Mouse (Mus musculus) urinary bladder, postnatal 14 days (tissue): Measurements from ENCODE around the gene Igfbp2.

Experiments
- DNase-seq: peaks from one replicate; pipeline ENCODE4 v3.0.0; 2021; ENCODE audit warnings: low spot score

Gene Igfbp2

DNA sequence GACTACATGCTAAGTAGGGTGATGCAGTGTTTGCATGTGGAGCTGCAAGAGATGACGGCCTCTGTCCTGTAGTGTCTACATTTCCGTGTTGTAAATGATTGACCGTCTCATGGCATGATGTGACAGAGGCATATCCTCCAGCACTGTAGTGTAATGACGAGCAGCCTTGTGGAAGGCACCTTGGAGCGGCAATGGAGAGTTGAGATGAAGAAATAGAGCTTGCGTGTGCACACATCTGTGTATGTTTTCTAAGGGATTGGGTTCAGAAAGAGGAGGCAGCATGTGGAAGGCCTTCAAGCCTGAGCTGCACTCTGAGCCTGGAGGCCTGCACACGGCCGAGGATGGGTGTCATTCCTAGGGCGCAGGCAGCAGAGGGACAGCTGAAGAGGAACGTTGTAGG, 31.4 kb downstream of the Igfbp2 start:
- no peak for DNase-seq

DNA sequence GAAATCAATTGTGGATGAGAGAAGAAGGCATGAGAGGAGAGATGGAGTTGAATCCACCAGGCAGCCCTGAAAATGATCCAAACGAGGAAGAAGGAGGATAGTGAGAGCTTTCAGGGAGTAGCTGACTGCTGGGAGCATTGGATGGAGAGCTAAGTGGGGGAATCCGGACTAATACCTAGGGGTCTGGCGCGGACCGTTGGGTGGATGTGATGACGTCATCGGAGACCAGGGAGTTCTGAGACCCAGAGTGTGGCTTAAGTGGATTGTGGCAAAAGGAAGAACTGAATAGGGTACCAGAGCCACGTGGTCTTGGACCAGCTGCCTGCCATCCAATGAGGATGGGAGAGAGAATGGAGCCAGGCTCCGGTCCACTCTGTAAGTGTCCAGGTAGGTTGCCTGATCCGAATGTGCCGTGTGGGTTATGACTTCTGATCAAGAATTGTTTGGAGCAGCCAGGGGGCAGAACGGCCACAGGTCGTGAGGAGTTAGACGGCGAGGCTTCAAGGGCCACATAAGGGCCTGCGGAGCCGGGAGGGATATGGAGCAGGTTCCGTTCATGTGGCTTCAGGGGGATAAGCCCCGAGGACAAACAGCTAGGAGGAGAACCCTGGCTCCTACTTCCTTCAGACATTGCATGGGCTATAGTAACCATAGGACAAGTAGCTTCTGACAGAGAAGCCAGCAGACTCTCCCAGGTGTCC, 32.1 kb downstream of the Igfbp2 start:
- DNase-seq: no peak

DNA sequence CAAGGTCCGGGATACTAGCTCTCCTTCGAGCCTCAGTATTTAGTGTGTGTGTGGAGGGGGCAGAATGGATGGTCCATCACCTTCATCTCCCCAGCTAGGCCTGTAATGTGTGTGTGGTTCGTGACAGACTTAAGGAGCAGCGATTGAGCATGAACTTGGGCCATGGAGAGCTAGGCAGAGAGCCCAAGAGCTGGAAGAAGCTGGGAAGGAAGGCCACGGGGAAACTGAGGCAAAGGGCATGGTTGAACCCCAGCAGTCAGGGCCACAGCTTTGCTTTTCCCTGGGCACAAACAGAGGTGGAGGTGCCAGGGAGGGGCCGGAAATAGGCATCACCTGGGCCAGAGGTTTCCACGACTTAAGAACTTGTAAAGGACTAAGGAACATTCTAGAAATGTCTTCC, 32.8 kb downstream of the Igfbp2 start:
- no peak for DNase-seq

DNA sequence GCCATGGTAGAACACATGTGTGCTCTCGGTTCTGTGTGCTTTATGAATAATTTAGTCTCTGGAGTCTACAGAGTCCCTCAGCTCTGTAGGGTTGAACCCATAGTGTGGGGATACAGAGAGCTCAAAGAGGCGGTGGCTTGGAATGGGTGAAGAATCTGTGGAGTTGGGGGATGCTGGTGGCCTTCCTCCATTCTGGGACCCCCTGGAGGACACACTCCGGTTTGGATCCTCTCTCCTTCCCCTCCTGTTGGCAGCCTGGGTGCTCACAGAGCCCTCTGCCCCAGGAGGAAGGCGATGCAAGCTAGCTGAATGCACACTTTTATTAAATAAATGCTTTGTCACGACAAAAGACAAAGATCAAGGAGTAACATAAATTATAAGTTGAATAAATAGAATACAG, 33.3 kb downstream of the Igfbp2 start:
- DNase-seq: no peak

DNA sequence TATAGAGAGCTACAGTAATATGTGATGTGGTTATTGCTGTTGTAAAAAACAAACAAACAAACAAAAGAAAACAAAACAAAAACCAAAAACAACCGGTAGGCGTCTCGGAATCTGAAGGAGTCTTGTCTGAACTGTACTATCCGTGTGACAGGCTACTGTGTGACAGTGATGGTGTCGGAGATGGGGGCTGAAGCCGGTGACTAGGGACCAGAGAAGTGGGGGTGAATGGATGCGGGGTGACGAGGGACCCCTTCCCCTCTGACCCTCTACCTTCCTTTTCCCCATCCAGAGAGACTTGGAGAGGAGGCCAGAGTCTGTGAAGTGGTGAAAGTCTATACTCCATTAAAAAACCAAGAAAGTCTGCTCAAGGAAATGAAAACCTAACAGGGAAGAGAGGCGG, 34.0 kb downstream of the Igfbp2 start:
- DNase-seq: no peak

DNA sequence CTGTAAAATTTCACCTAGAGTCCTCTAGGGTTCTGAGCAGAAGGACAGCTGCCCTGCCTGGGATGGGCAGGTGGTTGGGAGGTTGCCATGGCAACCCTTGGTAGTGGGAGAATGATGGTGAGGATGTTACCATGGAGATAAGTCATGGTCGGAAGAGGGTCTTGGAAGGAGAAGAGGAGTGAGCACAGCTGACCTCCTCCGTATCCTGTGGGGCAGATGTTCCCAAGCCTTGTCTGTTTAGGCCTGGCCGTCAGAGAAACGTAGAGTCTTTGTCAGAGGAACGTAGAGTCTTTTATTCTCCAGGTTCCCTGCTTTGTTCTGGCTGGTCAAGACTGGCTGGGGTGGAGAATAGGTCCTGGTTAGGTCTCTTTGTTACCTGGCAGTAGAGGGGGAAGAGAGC, 34.6 kb downstream of the Igfbp2 start:
- DNase-seq: no peak

DNA sequence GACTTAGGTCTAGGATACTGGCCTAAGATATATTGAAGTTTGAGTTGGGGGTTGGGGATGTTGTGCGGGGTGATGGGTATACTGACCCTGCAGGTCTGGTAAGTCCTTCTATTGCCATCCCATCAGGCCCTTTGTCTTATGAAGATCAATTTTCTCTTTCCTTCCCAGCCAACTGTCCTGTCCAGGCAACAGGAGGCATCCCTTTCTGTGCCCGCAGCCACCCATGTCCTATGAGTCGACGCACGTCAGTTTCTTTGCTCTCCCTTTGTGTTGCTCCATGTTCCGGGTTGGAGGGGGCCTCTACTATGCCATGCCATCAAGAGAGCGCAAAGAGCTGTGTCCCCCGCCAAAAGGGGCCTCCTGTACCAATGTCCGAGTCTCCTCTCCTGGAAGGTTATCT, 35.7 kb downstream of the Igfbp2 start:
- DNase-seq: no peak

DNA sequence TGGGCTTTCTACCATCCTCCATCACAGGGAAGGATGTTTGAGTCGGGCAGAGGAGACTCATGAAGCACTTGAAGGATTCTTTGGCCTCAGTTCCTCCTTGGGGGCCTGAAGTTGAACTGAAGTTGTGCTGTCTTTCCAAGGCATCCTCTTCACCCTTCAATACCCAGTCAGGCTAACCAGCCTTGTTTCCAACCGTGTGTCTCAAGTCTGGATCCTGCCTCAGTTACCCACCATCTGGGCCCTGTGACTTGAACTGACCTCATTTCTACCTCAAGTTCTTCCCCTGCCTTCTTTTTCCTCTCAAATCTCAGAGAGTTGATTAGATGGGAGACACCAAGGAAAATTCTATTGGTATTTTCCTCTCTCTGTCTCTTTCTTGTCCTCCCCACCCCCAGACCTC, 36.2 kb downstream of the Igfbp2 start:
- no peak for DNase-seq

DNA sequence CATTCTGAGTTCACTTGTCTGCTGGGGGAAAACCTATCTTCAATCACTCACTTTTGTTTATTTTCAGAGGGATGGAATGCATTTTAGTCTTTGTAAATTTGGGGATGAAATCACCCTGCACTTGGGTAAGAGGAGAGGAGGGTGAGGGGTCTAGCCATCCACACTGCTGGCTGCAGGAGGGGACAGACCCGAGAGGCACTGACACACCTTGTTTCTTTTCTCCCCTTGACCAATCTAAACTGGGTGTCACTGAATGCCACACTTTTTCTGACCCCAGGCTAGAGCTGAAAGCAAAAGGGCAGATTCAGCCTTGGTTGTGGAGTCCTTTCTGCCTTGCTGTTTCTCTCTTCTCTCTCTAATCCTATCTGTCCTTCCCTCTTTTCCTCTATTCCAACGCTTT, 37.4 kb downstream of the Igfbp2 start:
- no peak for DNase-seq

DNA sequence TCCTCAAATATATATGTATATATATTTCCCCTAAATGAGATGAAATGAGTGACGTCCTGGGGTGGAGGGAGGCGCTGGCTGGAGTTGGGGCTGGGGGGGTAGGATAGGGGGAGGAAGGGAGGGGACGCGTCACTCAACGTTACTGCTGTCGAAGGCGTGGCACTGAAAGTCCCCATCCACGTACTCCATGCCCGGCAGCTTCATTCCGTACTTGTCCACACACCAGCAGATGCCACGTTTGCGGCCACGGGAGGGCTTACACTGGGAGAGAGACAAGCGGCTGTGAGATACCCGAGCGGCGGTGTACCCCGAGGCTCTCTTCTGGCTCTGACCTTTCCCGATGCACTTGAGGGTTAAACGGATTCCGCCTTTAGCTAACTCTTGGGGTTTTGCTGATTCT, 37.9 kb downstream of the Igfbp2 start:
- no peak for DNase-seq

DNA sequence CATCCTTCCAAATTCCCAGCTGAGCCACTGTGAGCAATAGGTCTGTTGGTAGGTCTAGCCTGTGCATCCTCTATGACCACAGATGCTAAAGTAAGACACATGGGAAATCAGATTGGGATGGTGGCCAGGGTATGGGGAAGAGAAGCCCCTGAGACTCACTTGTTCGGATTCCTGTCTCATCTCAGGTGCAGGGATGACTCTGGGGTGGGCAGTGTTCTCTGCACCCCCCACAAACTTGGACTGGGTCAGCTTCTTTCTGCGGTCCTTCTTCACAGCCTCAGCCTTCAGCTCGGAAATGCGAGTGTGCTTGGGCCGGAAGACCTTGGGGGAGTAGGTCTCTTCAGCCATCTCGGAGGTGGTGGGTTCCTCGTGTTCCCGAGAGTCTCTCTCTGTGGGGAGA, 39.4 kb downstream of the Igfbp2 start:
- DNase-seq: no peak

DNA sequence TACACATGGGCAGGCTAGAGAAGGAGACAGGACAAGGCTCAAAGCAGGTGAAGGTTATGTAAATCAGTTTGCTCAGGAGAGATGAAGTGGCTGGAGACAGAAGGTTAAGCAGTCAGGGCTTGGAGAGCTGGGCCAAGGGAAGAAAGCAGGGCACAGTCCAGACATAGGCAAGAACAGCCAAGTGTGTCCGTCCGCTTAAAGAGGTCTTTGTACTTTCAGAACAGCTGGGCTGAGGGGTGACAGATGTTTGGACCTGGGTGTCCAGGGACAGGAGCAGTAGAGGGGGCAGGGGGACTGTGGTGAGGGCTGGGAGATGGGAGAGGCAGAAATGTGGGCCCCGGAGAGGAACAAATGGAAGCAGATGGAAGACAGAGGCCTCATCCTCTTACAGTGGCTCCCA, 40.0 kb downstream of the Igfbp2 start:
- DNase-seq: no peak

DNA sequence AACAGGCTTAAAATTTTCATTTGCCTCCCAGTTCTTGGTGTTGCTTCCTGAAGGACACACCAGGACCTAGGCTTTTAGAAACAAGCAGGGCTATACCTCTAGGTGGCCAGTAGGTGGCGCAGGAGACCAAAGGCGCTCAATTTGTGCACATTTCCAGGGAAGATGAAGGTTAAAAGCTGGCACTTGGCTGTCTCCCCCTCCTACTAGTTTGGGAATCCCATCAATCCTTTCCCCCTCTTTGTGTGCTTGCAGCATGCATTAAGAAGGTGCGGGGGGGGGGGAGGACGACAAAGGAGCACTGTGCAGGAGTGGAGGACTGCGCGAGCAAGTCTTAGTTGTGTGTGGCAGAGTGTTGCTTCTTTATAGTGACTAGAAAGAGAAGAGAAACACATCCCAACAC, 41.6 kb downstream of the Igfbp2 start:
- DNase-seq: peak; percentile 73

DNA sequence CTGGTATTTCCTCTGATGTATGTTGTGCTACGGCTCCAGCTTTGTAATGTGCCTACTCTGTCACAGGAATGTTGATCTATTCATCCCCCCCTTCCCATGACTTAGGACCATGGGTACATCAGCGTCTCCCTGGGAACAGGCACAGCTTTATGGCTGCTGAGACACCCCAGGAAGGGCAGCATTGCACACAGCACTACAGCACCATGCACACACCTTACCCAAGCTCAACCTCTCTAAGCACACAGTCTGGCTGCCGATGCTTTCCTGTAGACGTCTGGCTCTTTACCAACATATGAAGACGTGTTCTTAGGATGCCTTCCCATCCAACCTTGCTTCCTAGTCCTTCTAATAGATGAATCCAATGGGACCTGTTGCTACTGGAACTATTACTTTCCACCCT, 42.1 kb downstream of the Igfbp2 start:
- DNase-seq: no peak

DNA sequence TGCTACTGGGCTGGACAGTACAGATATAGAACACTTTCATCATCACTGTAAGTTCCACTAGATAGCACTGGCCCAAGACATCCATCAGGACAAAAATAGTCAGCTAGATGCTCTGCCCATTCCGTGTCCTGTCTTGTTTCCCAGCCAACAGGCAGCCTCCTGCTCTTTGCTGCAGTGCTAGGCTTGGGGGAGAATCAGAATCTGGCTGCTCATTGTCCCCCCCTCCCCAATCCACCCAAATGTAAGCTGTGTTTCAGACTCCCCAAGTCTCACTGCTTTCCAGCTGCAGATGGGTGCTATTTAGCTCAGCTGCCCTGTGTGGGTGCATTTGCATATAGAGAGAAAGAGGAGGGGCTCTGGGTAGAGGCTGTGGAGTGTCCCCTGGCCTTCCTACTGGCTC, 43.0 kb downstream of the Igfbp2 start:
- DNase-seq: no peak

DNA sequence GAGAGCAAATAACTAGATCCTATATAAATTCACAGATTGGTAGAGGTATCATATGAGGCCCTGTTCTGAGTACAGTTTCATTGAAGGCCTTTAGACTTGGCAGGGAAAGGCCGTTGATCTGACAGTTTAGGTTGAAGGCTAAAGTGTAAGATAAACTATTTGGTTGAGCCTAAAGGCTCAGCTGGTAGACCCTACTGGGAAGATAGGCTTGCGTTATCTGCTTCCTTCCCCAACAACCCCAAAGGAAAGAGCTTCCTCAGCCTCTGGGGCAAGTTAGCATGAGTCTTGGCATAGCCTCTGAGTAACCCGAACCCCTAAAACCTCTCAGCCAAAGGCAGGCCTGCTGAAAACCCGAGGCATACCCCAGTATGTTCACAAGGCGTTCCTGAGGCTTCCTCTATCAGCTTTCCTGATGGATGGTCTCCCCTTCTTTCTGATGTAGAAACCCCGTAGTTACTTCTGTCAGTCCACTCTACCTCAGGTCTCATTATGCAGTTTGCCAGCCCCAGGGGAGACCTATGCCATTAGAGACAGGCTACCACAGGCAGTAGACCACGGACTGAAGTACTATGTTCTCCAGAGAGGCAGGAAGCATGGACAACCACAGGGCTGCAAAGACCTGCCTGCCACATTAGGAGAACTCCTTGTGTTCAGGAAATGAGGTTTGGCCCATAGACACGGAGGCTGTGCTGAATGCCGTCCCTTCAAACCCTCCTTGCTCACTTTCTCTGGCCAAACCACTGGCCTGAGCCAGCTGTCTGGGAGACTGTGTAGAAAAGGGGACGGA, 44.3 kb downstream of the Igfbp2 start:
- no peak for DNase-seq

DNA sequence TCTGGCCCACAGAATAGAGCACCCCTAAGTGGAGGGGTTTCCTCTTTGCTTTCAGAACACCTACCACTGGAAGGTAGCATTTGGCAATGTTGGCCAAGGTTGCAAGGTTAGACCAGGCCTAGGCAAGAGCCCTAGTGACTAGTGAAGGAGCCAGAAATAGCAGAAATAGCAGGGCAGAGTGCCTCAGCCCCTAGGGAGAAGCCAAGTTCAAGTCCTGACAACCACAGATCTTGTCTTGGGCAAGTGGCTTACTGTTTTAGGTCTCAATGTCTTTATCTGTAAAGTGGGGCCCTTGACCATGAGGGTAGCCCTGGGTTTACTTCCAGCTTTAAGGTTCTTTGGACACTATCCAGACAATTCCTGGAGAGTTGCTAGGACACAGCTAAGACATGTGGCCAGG, 45.0 kb downstream of the Igfbp2 start:
- no peak for DNase-seq

DNA sequence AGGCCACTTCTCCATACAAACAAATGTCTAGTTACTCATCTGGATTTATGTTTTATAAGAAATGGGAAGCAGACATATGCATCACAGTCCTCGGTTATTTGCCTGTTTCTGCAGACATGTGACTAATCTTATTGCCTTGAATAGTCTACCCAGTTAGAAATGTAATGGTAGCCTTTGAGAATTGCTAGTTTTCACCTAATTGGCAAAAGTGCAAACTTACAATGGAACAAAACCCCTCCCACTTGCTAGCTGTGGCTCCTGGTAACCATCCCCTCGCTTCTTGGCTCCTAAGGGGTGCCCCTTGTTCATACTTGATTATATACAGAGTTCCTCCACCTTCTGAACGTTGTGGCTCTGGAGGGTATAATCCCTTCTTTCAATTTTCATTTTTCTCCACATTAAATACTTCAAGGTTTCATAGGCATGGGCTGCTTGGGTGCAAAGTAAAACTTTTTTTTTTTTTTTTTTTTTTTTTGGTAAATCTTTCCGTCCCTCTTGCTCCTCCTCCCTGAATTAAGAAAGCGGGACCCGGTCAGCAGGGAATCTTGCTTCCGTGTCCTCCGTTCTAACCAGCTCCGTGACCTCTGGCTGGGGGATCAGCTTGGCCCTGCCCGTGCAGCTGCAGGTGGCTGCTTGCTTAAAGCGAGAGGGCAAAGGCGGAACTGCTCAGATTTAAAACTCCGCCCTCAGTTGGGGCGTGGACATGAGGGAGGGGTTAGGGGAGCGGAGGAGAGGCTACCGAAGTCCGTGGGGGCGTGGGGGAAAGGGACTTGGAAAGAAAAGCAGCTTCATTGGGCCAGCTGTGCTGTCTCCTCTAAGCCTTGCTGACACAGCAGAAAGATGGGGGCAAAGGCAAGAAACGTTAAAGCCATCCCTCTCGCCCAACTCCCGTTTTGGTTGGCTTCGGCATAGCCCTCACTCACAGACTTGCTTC, 45.6 kb downstream of the Igfbp2 start:
- peak; percentile 83 for DNase-seq

DNA sequence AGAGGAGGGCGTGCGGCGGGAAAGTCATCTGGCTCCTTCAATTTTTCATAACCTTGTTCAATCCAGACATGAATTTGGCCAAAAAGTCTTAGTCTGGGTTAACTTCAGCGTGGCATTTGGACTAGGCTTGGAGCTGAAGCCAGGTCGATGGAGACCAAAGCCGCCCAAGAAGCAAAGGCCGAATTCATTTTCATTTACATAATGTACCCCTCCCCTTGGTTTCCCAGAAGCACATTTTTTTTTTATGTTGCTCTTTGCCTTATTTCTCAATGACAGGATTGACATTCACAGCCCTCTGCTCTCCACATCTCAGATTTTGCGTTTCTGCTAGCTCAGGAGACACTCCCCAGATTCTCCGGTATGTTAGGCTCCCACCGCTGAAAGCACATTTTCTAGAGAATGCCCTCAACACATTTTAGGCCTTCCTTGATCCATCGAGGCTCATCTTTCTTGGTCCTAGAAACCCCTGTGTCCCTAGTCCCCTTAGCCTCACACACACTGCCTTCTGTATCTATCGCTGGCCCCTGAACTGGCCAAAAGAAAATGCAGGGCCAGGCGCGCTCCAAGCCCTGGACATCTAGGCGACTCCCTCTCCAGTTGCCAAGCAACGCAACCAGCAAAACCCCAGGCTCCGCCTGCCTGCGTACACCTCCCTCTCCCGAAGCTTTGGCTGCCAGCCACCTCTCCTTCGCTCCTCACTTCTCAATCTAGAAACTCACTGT, 46.5 kb downstream of the Igfbp2 start:
- peak; percentile 88 for DNase-seq

DNA sequence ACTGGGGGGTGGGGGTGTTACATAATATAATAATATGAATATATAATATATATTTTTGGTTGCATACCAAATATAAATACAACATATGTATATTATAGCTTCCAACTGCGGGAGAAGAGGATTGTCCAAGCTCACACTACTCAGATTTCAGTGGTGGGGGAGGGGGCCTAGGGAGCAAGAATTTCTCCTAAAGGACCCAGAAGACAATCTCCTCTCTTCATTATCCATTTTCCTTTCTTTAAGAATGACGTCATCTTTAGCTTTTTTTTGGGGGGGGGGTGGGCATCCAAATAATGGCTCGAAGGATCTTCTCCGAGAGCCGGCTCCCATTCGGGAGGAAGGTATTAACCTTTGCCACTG, 47.0 kb downstream of the Igfbp2 start:
- DNase-seq: no peak

DNA sequence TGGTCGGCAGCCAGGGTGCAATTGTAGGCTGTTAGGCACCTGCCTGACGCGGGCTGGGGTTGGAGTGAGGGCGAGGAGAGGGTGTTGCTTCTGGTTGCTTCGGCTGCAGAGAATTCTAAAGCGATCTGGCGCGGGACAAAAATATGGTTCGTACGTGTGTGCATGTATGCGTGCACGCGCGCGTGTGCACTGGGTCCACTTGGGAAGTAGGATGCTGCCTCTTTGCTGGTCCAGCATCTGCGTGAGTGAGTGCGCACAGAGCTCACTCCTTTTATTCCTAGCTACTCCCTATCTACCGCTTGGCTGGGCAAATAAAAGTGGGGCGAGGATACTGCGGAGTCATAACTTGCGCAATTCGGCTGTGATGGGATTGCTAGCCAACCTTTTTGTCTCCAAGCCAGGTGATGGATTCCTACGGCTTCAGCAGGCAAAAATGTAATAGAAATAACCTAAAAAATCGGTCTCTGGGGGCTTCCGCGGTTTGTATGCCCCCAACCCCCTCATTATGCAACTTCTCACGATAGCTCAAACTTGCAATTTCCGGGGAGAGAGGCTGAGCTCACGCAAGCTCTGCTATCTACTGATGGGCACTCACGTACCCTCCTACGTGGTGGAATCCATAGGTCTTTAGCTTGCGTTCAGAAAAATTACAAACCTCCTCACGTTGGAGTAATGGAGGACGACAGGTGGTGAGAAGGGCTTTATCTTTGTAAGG, 47.6 kb downstream of the Igfbp2 start:
- peak; percentile 50 for DNase-seq

DNA sequence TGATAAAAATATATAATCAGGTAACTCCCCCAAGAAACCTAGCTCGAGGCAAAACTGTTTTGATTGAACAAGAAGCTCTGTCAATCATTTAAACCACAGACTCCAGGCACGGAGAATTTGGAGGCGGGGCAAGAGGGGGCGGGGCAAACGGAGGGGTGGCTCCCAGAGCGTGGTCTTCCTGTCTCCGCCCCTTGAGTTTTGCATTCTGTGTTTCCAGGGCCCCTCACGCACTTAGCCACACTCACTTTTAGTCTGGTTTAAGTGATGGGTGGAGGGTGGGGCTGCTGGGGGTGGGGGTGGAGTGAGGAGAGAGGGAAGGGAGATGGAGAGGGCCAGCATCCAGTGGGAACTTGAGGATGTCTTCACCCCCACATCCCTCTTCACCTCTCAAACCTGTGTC, 48.2 kb downstream of the Igfbp2 start:
- DNase-seq: peak; percentile 81
